Mouse (Mus musculus): Measurements from ENCODE around the gene Schip1.

GRCm38 (mm10) chr3:68476336-68476735, 411.7 kb downstream of the Schip1 start:
- TF ChIP-seq GATA1 (IDR thresholded peaks at IDR 0.05; ENCODE audit: low read length): no peak
- no peak for TF ChIP-seq TAL1 (IDR thresholded peaks at IDR 0.05; ENCODE audit: low read length)
